Mouse (Mus musculus): ENCODE results near the gene Pp2d1. TPM values are rescaled to one million over a fixed set of nuclear protein-coding genes. Genes with fewer than 3 reads are reported as not detected.

Pp2d1 gene
- polyA plus RNA-seq, 1 experiment = not detected

GRCm38 (mm10) chr17:53519364-53519763 is 19.9 kb downstream of the Pp2d1 start:
- Histone ChIP-seq H3K27ac (ENCODE audit: insufficient read depth, low read depth, low read length) (no peak overlapping the region), H3K4me1 (ENCODE audit: control insufficient read depth, insufficient read depth, insufficient read length, low read length) (no peaks in the 10 kb centered on the region), H3K27me3 (ENCODE audit: control insufficient read depth, insufficient read depth, low read length) (no peaks in the 10 kb centered on the region), H3K4me3 (ENCODE audit: low read depth, low read length) (no peak overlapping the region), H3K36me3 (ENCODE audit: control insufficient read depth, insufficient read depth, low read length) (peaks cover 3% of the 10 kb centered on the region; the same call in 1 of the 2 replicates)
- TF ChIP-seq POLR2A (IDR thresholded peaks at IDR 0.05; ENCODE audit: low read depth, low read length) = no peak
- TF ChIP-seq CTCF (IDR thresholded peaks at IDR 0.05; ENCODE audit: extremely low read depth, insufficient read length, insufficient replicate concordance, low read depth, low read length) = no peak

- Histone ChIP-seq H3K27ac (ENCODE audit: insufficient read depth, low read depth, low read length) (no peak overlapping the region), H3K27me3 (ENCODE audit: control insufficient read depth, insufficient read depth, low read length) (no peaks in the 10 kb centered on the region), H3K4me3 (ENCODE audit: low read depth, low read length) (no peak overlapping the region), H3K36me3 (ENCODE audit: control insufficient read depth, insufficient read depth, low read length) (peaks cover 3% of the 10 kb centered on the region; the same call in 1 of the 2 replicates), H3K4me1 (ENCODE audit: control insufficient read depth, insufficient read depth, insufficient read length, low read length) (no peaks in the 10 kb centered on the region)
- no peak for TF ChIP-seq CTCF (IDR thresholded peaks at IDR 0.05; ENCODE audit: extremely low read depth, insufficient read length, insufficient replicate concordance, low read depth, low read length)
- TF ChIP-seq POLR2A (IDR thresholded peaks at IDR 0.05; ENCODE audit: low read depth, low read length) = no peak
- WGBS = 89% methylated on average over 2 of the region's 2 CpGs
Observed at GRCm38 (mm10) chr17:53512311-53512951, 26.8 kb downstream of the Pp2d1 start.

GRCm38 (mm10) chr17:53502966-53503365 is 36.3 kb downstream of the Pp2d1 start:
- H3K4me3 ChIP-seq (ENCODE audit: low read depth, low read length) = no peak overlapping the region
- H3K36me3 ChIP-seq (ENCODE audit: control insufficient read depth, insufficient read depth, low read length) = peaks cover 39% of the 10 kb centered on the region
- no peaks in the 10 kb centered on the region for H3K27me3 ChIP-seq (ENCODE audit: control insufficient read depth, insufficient read depth, low read length)
- TF ChIP-seq POLR2A (IDR thresholded peaks at IDR 0.05; ENCODE audit: low read depth, low read length) = no peak
- TF ChIP-seq CTCF (IDR thresholded peaks at IDR 0.05; ENCODE audit: extremely low read depth, insufficient read length, insufficient replicate concordance, low read depth, low read length) = no peak
- 94% methylated on average over 2 of the region's 2 CpGs for WGBS
- no peaks in the 10 kb centered on the region for H3K4me1 ChIP-seq (ENCODE audit: control insufficient read depth, insufficient read depth, insufficient read length, low read length)
- H3K27ac ChIP-seq (ENCODE audit: insufficient read depth, low read depth, low read length) = no peak overlapping the region

- WGBS = 90% methylated on average over 1 of the region's 1 CpGs
- Histone ChIP-seq H3K27me3 (ENCODE audit: control insufficient read depth, insufficient read depth, low read length) (no peaks in the 10 kb centered on the region), H3K4me1 (ENCODE audit: control insufficient read depth, insufficient read depth, insufficient read length, low read length) (0 out of 2 replicates have a peak, but pooled peaks cover 1% of the 10 kb centered on the region), H3K27ac (ENCODE audit: insufficient read depth, low read depth, low read length) (no peak overlapping the region), H3K36me3 (ENCODE audit: control insufficient read depth, insufficient read depth, low read length) (peaks cover 26% of the 10 kb centered on the region), H3K4me3 (ENCODE audit: low read depth, low read length) (no peak overlapping the region)
- TF ChIP-seq POLR2A (IDR thresholded peaks at IDR 0.05; ENCODE audit: low read depth, low read length) (no peak), CTCF (IDR thresholded peaks at IDR 0.05; ENCODE audit: extremely low read depth, insufficient read length, insufficient replicate concordance, low read depth, low read length) (no peak)
Observed at GRCm38 (mm10) chr17:53489007-53489378, 50.3 kb downstream of the Pp2d1 start.

GRCm38 (mm10) chr17:53488291-53489006 is 50.8 kb downstream of the Pp2d1 start:
- H3K27ac ChIP-seq (ENCODE audit: insufficient read depth, low read depth, low read length) = no peak overlapping the region
- 0 out of 2 replicates have a peak, but pooled peaks cover 1% of the 10 kb centered on the region for H3K4me1 ChIP-seq (ENCODE audit: control insufficient read depth, insufficient read depth, insufficient read length, low read length)
- no peak for TF ChIP-seq POLR2A (IDR thresholded peaks at IDR 0.05; ENCODE audit: low read depth, low read length)
- TF ChIP-seq CTCF (IDR thresholded peaks at IDR 0.05; ENCODE audit: extremely low read depth, insufficient read length, insufficient replicate concordance, low read depth, low read length) = no peak
- H3K4me3 ChIP-seq (ENCODE audit: low read depth, low read length) = no peak overlapping the region
- 78% methylated on average over 4 of the region's 4 CpGs for WGBS
- H3K27me3 ChIP-seq (ENCODE audit: control insufficient read depth, insufficient read depth, low read length) = no peaks in the 10 kb centered on the region
- H3K36me3 ChIP-seq (ENCODE audit: control insufficient read depth, insufficient read depth, low read length) = peaks cover 24% of the 10 kb centered on the region

- H3K4me3 ChIP-seq (ENCODE audit: low read depth, low read length) = no peak overlapping the region
- WGBS = 26% methylated on average over 7 of the region's 7 CpGs
- no peaks in the 10 kb centered on the region for H3K27me3 ChIP-seq (ENCODE audit: control insufficient read depth, insufficient read depth, low read length)
- H3K27ac ChIP-seq (ENCODE audit: insufficient read depth, low read depth, low read length) = no peak overlapping the region
- TF ChIP-seq POLR2A (IDR thresholded peaks at IDR 0.05; ENCODE audit: low read depth, low read length) (no peak), CTCF (IDR thresholded peaks at IDR 0.05; ENCODE audit: extremely low read depth, insufficient read length, insufficient replicate concordance, low read depth, low read length) (no peak)
- peaks cover 8% of the 10 kb centered on the region for H3K36me3 ChIP-seq (ENCODE audit: control insufficient read depth, insufficient read depth, low read length)
- H3K4me1 ChIP-seq (ENCODE audit: control insufficient read depth, insufficient read depth, insufficient read length, low read length) = peaks cover 5% of the 10 kb centered on the region; the same call in 1 of the 2 replicates
Observed at GRCm38 (mm10) chr17:53480433-53480832, 58.8 kb downstream of the Pp2d1 start.

- Histone ChIP-seq H3K4me1 (ENCODE audit: control insufficient read depth, insufficient read depth, insufficient read length, low read length) (peaks cover 5% of the 10 kb centered on the region; the same call in 1 of the 2 replicates), H3K27ac (ENCODE audit: insufficient read depth, low read depth, low read length) (peak overlapping the region; percentile 88), H3K36me3 (ENCODE audit: control insufficient read depth, insufficient read depth, low read length) (peaks cover 4% of the 10 kb centered on the region), H3K4me3 (ENCODE audit: low read depth, low read length) (peak overlapping the region; percentile 72), H3K27me3 (ENCODE audit: control insufficient read depth, insufficient read depth, low read length) (no peaks in the 10 kb centered on the region)
- TF ChIP-seq CTCF (IDR thresholded peaks at IDR 0.05; ENCODE audit: extremely low read depth, insufficient read length, insufficient replicate concordance, low read depth, low read length) = no peak
- TF ChIP-seq POLR2A (IDR thresholded peaks at IDR 0.05; ENCODE audit: low read depth, low read length) = no peak
- 1% methylated on average over 33 of the region's 33 CpGs for WGBS
Observed at GRCm38 (mm10) chr17:53479604-53480041, 59.6 kb downstream of the Pp2d1 start.

Data from small intestine, adult 2 months (tissue).